Comparison of ENCODE assay signal across 9 mouse cellular contexts in the genomic region with DNA sequence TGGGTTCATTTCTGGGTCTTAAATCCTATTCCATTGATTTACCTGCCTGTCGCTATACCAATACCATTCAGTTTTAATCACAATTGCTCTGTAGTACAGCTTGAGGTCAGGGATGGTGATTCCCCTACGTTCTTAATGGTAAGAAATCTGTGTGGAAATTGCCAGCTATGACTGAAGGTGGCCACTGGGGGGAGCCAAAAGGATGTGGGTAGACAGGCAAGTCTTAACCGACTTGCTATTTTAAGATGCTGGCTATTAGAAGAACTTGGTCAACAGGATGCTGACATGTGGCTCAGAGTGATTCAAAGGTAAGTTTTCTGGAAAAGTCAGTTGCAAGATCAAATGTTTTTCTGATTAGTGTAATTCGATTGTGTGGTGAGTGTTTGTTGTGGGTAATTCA. TPM values are rescaled to one million over a fixed set of nuclear protein-coding genes. Genes with fewer than 3 reads are reported as not detected.
DNase-seq lines count a peak whose midpoint lies in the region; ATAC-seq and TF ChIP-seq lines count a peak whose summit lies in the region.
"Had no signal": no experiment of that assay in that cellular context is flagged by ENCODE, and none has a peak within 500 bp of the region (broad histone marks: within the 10 kb centered on the region; RNA-seq: fewer than 3 reads in every experiment).

No protein-coding gene starts in this region.

- no peak overlapping the region for H3K4me2 ChIP-seq in kidney, embryonic 14.5 days (replicated peaks; ENCODE audit: low read depth, low read length)
- no peak overlapping the region for H3K4me2 ChIP-seq in embryonic facial prominence, embryonic 11.5 days (ENCODE audit: low read depth, low read length)
- no peak overlapping the region for H3K4me2 ChIP-seq in midbrain, postnatal 0 days (ENCODE audit: low read depth, low read length, poor library complexity, severe bottlenecking)
- H3K4me2 ChIP-seq: embryonic facial prominence, embryonic 13.5 days had no signal

- 13% methylated on average over 4 of the region's 4 CpGs for WGBS in kidney, adult 2 months
- 13% methylated on average over 4 of the region's 4 CpGs for WGBS in kidney, embryonic 14.5 days
- WGBS in embryonic facial prominence, embryonic 11.5 days, result 17% methylated on average over 4 of the region's 4 CpGs
- WGBS in midbrain, postnatal 0 days, result 15% methylated on average over 4 of the region's 4 CpGs

- TF ChIP-seq CTCF in kidney, adult 2 months (conservative IDR thresholded peaks at IDR 0.05; ENCODE audit: insufficient read depth, insufficient read length, low read depth, low read length), result peak; percentile 75
- TF ChIP-seq CTCF in midbrain, postnatal 0 days (IDR thresholded peaks at IDR 0.05), result peak; percentile 84

- TF ChIP-seq POLR2A in kidney, adult 2 months (IDR thresholded peaks at IDR 0.05; ENCODE audit: low read depth, low read length), result no peak

- H3K9me3 ChIP-seq in kidney, embryonic 14.5 days (ENCODE audit: control insufficient read depth, low read length), result no peaks in the 10 kb centered on the region
- no peaks in the 10 kb centered on the region for H3K9me3 ChIP-seq in embryonic facial prominence, embryonic 11.5 days (replicated peaks; ENCODE audit: control insufficient read depth, low read length)
- no peaks in the 10 kb centered on the region for H3K9me3 ChIP-seq in midbrain, postnatal 0 days (ENCODE audit: low read length)
- H3K9me3 ChIP-seq: embryonic facial prominence, embryonic 13.5 days had no signal

- H3K36me3 ChIP-seq in kidney, adult 2 months (ENCODE audit: control insufficient read depth, insufficient read depth, low read length), result no peaks in the 10 kb centered on the region
- no peaks in the 10 kb centered on the region for H3K36me3 ChIP-seq in kidney, embryonic 14.5 days (ENCODE audit: control insufficient read depth, insufficient read depth, low read length)
- no peaks in the 10 kb centered on the region for H3K36me3 ChIP-seq in embryonic facial prominence, embryonic 11.5 days (replicated peaks; ENCODE audit: control insufficient read depth, insufficient read depth, low read depth, low read length)
- H3K36me3 ChIP-seq in midbrain, postnatal 0 days (ENCODE audit: insufficient read depth, low read length), result no peaks in the 10 kb centered on the region
- H3K36me3 ChIP-seq: embryonic facial prominence, embryonic 13.5 days had no signal

- no peak overlapping the region for H3K4me3 ChIP-seq in kidney, adult 2 months (ENCODE audit: insufficient read depth, low read depth, low read length)
- H3K4me3 ChIP-seq in kidney, embryonic 14.5 days (ENCODE audit: low read length), result no peak overlapping the region
- no peak overlapping the region for H3K4me3 ChIP-seq in embryonic facial prominence, embryonic 11.5 days (ENCODE audit: low read depth, low read length)
- H3K4me3 ChIP-seq in midbrain, postnatal 0 days (ENCODE audit: low read depth, low read length), result no peak overlapping the region
- H3K4me3 ChIP-seq: embryonic facial prominence, embryonic 13.5 days had no signal

- H3K4me1 ChIP-seq in kidney, adult 2 months (ENCODE audit: control insufficient read depth, insufficient read depth, low read length), result no peaks in the 10 kb centered on the region
- no peaks in the 10 kb centered on the region for H3K4me1 ChIP-seq in kidney, embryonic 14.5 days (ENCODE audit: control insufficient read depth, insufficient read depth, low read length)
- no peaks in the 10 kb centered on the region for H3K4me1 ChIP-seq in embryonic facial prominence, embryonic 11.5 days (ENCODE audit: control insufficient read depth, insufficient read depth, low read length)
- 0 out of 2 replicates have a peak, but pooled peaks cover 5% of the 10 kb centered on the region for H3K4me1 ChIP-seq in midbrain, postnatal 0 days (ENCODE audit: insufficient read depth, low read length)
- H3K4me1 ChIP-seq: embryonic facial prominence, embryonic 13.5 days had no signal

- H3K27me3 ChIP-seq in kidney, adult 2 months (replicated peaks; ENCODE audit: control insufficient read depth, insufficient read depth, low read length), result no peaks in the 10 kb centered on the region
- no peaks in the 10 kb centered on the region for H3K27me3 ChIP-seq in kidney, embryonic 14.5 days (ENCODE audit: control insufficient read depth, insufficient read depth, low read length)
- no peaks in the 10 kb centered on the region for H3K27me3 ChIP-seq in embryonic facial prominence, embryonic 11.5 days (ENCODE audit: control insufficient read depth, insufficient read depth, low read length)
- no peaks in the 10 kb centered on the region for H3K27me3 ChIP-seq in midbrain, postnatal 0 days (ENCODE audit: insufficient read depth, low read length)

- H3K9ac ChIP-seq in kidney, embryonic 14.5 days (ENCODE audit: low read depth, low read length), result no peak overlapping the region
- no peak overlapping the region for H3K9ac ChIP-seq in embryonic facial prominence, embryonic 11.5 days (replicated peaks; ENCODE audit: low read length)
- H3K9ac ChIP-seq in midbrain, postnatal 0 days (replicated peaks; ENCODE audit: low read length, poor library complexity, severe bottlenecking), result no peak overlapping the region
- H3K9ac ChIP-seq: embryonic facial prominence, embryonic 13.5 days had no signal

- ATAC-seq in kidney, embryonic 14.5 days (ENCODE audit: low FRiP score, low TSS enrichment), result no peak
- ATAC-seq in embryonic facial prominence, embryonic 11.5 days (replicated peaks; ENCODE audit: insufficient number of reproducible peaks, low FRiP score, low TSS enrichment, low read depth), result no peak
- ATAC-seq in midbrain, postnatal 0 days (ENCODE audit: low FRiP score), result no peak

- DNase-seq in kidney, adult 2 months, result peak; percentile 73
- DNase-seq in adrenal gland, postnatal 25 days, result peak; percentile 79
- DNase-seq in embryonic facial prominence, embryonic 11.5 days (ENCODE audit: low spot score), result peak; percentile 83
- peak; percentile 78 for DNase-seq in heart, postnatal 4 days
- peak; percentile 66 for DNase-seq in left cerebral cortex, adult 11 months (ENCODE audit: low spot score)
- peak; percentile 86 for DNase-seq in midbrain, postnatal 0 days (ENCODE audit: low spot score)
- peak; percentile 87 for DNase-seq in testis, postnatal 10 days (ENCODE audit: low spot score)

- no peak overlapping the region for H3K27ac ChIP-seq in kidney, adult 2 months (ENCODE audit: insufficient read depth, low read depth, low read length)
- no peak overlapping the region for H3K27ac ChIP-seq in kidney, embryonic 14.5 days (ENCODE audit: low read depth, low read length)
- H3K27ac ChIP-seq in embryonic facial prominence, embryonic 11.5 days (replicated peaks; ENCODE audit: low read depth, low read length), result no peak overlapping the region
- no peak overlapping the region for H3K27ac ChIP-seq in midbrain, postnatal 0 days (ENCODE audit: low read depth, low read length)
- H3K27ac ChIP-seq: embryonic facial prominence, embryonic 13.5 days had no signal

RNA-seq across cellular contexts. Expression of a gene that starts 43.6 kb away (rescaled TPM):
- polyA plus RNA-seq in kidney, adult 2 months (2012; rRNA removed), result 3.2 and 3.6 TPM in 2 replicates
- 24.6 and 27.9 TPM in 2 replicates for polyA plus RNA-seq in kidney, embryonic 14.5 days (2014; fragmentation: Nextera tagmentation; extraction: Ambion mirVana)
- total RNA-seq in adrenal gland, postnatal 25 days (2021), result 42.9 and 43.3 TPM in 2 replicates
- 23.0 and 25.2 TPM in 2 replicates for polyA plus RNA-seq in embryonic facial prominence, embryonic 11.5 days (2014; fragmentation: Nextera tagmentation; extraction: Ambion mirVana)
- total RNA-seq in heart, postnatal 4 days (2021), result 10 to 100 TPM; 17.0 to 17.8 TPM
- 16.6 and 20.0 TPM in 2 replicates for total RNA-seq in midbrain, postnatal 0 days (2014; rRNA removed)
- 24.2 and 30.6 TPM in 2 replicates for polyA plus RNA-seq in midbrain, postnatal 0 days (2015; fragmentation: Nextera tagmentation; extraction: Ambion mirVana)
